Mouse (Mus musculus) embryonic fibroblast, embryonic 13.5 days (primary cell): ENCODE measurements around the gene Dusp1. TPM values are rescaled to one million over a fixed set of nuclear protein-coding genes. Genes with fewer than 3 reads are reported as not detected.
A peak's percentile ranks its signal among the peaks of the same experiment; 100 is the strongest.

Experiments
- H3K27ac ChIP-seq: 2 replicates; pipeline ENCODE4 v1.5.1; 2012; ENCODE audit warnings: low read length, control low read depth, inconsistent platforms; ENCODE audit not compliant: insufficient read depth
- H3K4me1 ChIP-seq: 2 replicates; pipeline ENCODE4 v1.6.1; 2011; ENCODE audit warnings: low read length; ENCODE audit not compliant: control insufficient read depth, insufficient read depth
- H3K4me3 ChIP-seq: 2 replicates; pipeline ENCODE4 v1.5.1; 2011; ENCODE audit warnings: mild to moderate bottlenecking, control low read depth, low read length; ENCODE audit not compliant: insufficient read depth
- CTCF ChIP-seq: IDR thresholded peaks from 2 replicates; pipeline ENCODE4 v1.5.1; 2011; ENCODE audit warnings: mild to moderate bottlenecking, control low read depth, low read length, moderate library complexity, borderline replicate concordance; ENCODE audit not compliant: insufficient read depth
- POLR2A ChIP-seq: IDR thresholded peaks from 2 replicates; pipeline ENCODE4 v1.6.1; 2011; ENCODE audit warnings: low read depth, mild to moderate bottlenecking, control low read depth, low read length, moderate library complexity
- polyA plus RNA-seq: library from polyadenylated mRNA; stranded (reverse); fragments of >200 nt; gene quantifications from 2 replicates; pipeline ENCODE4 v1.2.4, GENCODE M21; 2011; ENCODE audit warnings: low read depth; ENCODE audit not compliant: missing spikeins, insufficient read length

Gene Dusp1
- polyA plus RNA-seq, 1 experiment, result 36.3 TPM

GRCm38 (mm10) chr17:26513459-26514290 lies 48.3 kb downstream of the Dusp1 start:
- Histone ChIP-seq H3K4me3 (no peak overlapping the region), H3K27ac (no peak overlapping the region), H3K4me1 (peaks cover 23% of the 10 kb centered on the region)
- TF ChIP-seq POLR2A (no peak), CTCF (no peak)

DNA sequence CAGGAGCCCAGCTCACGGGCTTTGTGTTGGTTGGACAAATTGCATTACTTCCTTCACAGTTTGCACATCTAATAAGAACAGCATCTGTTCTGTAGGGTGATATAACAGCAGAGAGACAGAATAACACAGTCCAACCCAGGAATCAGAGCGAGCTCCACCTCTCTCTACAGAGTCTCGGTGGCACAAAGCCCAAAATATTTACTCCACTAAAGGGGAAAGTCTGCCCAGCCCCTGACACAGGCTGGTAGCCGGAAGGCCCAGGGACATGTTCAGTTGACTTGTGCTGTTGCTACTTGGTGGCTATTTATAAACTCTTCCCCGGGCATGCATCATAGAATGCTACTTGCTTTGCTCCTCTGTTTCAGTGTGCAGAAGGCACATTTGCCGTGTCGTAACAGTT lies 49.0 kb downstream of the Dusp1 start:
- H3K4me3 ChIP-seq, result no peak overlapping the region
- H3K27ac ChIP-seq, result no peak overlapping the region
- TF ChIP-seq POLR2A, result no peak
- TF ChIP-seq CTCF, result no peak
- H3K4me1 ChIP-seq, result peaks cover 23% of the 10 kb centered on the region

DNA sequence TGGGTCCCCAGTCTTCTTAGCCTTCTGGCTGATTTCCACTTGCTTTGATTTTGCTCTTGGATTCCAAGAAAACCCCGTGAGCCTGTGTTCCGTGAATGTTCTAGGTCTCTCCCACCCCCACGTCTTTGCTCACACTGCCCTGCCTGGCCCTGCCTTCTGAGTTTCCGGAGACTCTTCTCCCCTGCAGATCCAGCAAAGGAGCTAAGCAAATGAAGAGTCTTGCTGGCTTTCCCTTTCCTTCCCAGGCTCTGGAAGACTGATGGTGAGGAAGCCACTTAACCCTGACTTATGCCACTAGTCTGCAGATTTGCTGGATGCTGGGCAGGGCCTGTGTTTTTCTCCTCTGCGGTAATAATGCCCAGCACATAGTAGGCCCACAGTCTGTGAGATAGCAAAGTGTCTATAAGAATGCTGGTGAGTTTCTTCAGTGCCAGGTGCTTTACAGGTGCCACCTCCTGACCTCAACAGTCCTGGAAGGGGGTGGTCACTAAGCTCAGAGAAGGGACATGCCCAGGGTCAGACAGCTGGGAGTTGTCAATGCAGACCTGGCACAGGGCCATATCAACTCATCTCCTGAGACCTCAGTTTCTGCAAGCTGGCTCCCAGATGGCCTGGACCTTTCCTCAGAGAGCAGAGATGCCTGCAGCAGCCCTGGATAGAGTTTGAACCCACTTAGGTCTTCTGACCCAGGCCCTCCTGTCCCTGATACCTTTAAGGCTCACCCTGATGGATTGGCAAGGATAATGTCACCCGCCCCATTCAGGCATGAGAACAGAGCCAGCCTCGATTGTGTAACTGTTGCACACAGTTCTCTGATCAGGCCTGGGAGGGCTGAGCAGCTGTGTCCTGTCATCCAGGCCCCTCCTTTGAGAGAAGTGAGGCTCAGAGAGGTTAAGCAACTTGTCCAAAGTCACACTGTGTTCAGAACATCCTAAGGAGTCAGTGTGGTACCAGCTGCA lies 49.8 kb downstream of the Dusp1 start:
- TF ChIP-seq CTCF (no peak), POLR2A (no peak)
- no peak overlapping the region for H3K27ac ChIP-seq
- no peak overlapping the region for H3K4me3 ChIP-seq
- H3K4me1 ChIP-seq, result peaks cover 23% of the 10 kb centered on the region

DNA sequence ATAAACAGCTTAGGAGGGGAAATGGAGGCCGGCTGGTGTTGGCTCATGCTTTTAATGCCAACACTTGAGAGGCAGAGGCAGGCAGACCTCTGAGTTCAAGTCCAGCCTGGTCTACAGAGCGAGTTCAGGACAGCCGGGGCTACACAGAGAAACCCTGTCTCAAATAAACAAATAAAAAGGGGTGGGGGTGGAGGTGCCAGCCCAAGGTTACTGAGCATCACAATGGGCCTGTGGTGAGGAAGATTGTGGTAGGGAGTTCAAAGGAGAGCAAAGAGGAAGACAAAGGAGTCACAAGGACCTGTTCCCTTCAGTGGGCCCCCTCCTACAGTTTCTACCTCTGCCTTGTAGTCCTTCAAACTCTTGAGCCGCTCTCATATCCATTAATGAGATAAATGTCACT lies 50.7 kb downstream of the Dusp1 start:
- TF ChIP-seq POLR2A (no peak), CTCF (no peak)
- H3K4me1 ChIP-seq, result peaks cover 23% of the 10 kb centered on the region
- no peak overlapping the region for H3K4me3 ChIP-seq
- H3K27ac ChIP-seq, result no peak overlapping the region

DNA sequence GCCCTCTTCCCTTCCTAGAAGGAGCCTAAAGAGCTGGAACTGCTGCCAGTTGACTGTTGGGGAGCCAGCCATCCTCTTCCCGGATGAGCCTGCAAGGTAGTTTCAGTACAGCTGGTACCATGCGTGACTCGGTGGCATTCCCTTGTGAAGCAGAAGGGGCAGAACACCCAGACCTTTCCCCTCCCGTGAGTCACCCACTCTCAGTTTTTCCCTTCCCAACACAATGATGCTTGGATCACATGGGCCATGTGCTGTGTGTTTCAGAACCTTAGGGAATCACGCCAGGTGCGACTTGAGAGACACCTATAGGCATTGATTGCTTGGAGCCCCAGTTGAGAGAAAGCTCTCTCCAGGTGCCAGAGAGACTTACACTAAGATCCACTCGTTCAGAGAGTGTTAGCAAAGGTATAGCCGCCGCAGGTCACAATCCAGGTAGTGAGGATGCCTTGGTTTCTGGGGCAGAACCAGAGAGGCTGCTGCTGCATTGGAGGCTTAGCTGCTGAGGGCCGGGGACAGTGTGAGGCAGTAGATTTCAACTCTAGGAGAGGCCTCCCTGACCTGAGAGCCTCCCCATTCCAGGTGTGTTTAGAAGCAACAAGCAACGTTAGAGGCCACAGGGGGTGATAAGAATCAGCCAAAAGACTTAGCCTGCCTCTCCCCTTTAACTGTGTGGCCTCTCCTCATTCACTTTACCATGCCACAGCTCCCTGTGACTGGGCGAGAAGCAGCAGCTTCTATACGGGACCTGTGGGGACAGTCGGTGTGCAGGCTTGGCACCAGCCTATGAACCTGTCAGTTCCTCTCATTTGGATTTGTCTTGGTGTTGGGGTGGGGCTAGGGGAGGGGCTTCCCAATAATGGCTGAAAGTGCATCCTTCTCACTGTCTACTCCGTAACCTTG lies 51.5 kb downstream of the Dusp1 start:
- Histone ChIP-seq H3K4me3 (no peak overlapping the region), H3K27ac (peak overlapping the region; percentile 38), H3K4me1 (peaks cover 23% of the 10 kb centered on the region)
- TF ChIP-seq POLR2A (no peak), CTCF (no peak)

DNA sequence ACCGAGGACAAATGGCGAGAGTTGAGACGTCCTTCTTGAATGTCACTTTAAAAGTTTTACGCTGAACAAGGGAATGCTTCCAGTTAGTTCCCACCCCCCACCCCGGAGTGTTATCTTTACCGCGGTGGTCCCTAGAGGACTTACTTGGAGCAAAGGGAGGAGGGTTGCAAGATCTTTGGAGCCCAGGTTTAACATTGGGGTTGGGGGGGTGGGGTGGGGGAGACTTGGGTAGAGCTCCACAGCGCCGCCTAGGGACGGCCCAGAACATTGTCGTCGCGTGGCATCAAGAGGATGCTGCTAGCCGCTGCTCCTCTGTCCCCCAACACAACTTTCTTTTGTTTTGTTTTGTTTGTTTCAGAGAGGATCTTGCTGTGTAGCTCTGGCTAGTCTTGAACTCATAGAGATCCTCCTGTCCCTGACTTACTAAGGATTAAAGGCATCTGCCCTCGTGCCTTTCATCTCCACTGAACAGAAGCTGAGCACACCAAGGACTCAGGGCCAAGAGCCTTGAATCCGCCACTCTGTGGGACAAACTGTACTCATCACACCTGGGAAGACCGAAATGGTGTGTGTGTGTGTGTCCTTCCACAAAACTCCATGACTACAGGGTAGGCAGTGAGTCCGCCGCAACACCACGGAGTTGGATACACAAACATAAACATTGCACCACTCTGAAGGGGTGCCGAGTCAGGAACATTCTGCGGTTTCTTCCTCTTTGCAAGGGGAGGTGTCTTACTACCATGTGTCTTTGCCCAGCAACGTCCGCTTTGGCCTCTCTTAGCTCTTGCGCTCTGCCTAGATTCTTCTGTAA lies 52.8 kb downstream of the Dusp1 start:
- TF ChIP-seq CTCF (peak; percentile 62; the same call in 1 of the 2 replicates), POLR2A (peak; percentile 16; the same call in 1 of the 2 replicates)
- H3K4me1 ChIP-seq, result peaks cover 18% of the 10 kb centered on the region
- H3K27ac ChIP-seq, result peak overlapping the region; percentile 87
- peak overlapping the region; percentile 35 for H3K4me3 ChIP-seq

DNA sequence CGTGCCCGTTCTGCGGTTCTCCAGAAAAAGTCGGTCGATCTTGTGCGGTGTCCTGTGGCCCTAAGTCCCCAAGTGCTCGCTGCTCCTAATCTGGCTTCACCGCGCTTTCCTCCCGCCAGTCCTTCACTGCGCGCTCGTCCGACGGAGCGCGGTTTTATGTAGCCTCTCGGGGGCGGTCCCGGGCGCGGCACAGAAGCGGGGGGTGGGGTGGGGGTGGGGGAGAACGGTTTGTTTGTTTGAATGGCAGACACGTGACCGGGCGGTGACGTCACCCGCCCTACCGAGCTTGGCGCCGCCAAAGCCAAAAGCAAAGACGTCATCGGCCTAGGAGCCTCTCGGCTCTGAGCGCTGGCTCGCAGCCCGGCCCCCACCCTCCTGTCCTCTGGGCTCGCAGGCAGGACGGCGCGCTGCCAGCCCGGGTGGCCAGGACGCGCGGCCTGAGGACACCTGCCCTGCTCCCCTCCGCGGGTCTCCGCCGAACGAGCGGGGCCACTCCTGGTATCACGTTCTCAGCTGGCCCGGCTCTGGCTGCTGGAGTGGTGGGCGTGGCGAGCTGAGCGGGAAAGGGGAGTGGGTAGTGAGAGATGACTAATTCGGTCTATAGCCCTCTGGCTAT lies 53.5 kb downstream of the Dusp1 start:
- Histone ChIP-seq H3K4me1 (peaks cover 20% of the 10 kb centered on the region), H3K4me3 (peak overlapping the region; percentile 94), H3K27ac (peak overlapping the region; percentile 87)
- TF ChIP-seq CTCF (no peak), POLR2A (peak; percentile 99)

GRCm38 (mm10) chr17:26507966-26508344 lies 54.0 kb downstream of the Dusp1 start:
- TF ChIP-seq POLR2A (no peak; the same call in 1 of the 2 replicates), CTCF (peak; percentile 96)
- Histone ChIP-seq H3K4me1 (peaks cover 21% of the 10 kb centered on the region), H3K27ac (peak overlapping the region; percentile 84), H3K4me3 (peak overlapping the region; percentile 94)
